Mouse (Mus musculus) MEL (cell line): ENCODE results near the gene Snrpa. TPM values are rescaled to one million over a fixed set of nuclear protein-coding genes. Genes with fewer than 3 reads are reported as not detected.
A peak's percentile ranks its signal among the peaks of the same experiment; 100 is the strongest.

ENCODE experiments used
- DNase-seq: peaks from one replicate; pipeline ENCODE4 v3.0.0; 2011; ENCODE audit warnings: low read depth, low spot score
- H3K27ac ChIP-seq: 2 replicates; pipeline ENCODE4 v1.5.1; 2012; ENCODE audit warnings: low read depth, mild to moderate bottlenecking, control low read depth, low read length, moderate library complexity; ENCODE audit not compliant: control insufficient read depth
- H3K27me3 ChIP-seq, 2 experiments: fragments of 150-350 bp in 1 of 2; sonication (generic) in 1 of 2; 2 replicates each; pipeline ENCODE4 v1.6.1; 2012; ENCODE audit warnings: low read length in 2 of 2, mild to moderate bottlenecking in 2 of 2, improper control_type of control experiment in 1 of 2, moderate library complexity in 1 of 2; ENCODE audit not compliant: insufficient read depth in 2 of 2, control insufficient read depth in 1 of 2
- H3K36me3 ChIP-seq, 2 experiments: 2 replicates each; pipeline ENCODE4 v1.6.1; 2012 to 2014; ENCODE audit warnings: low read length in 2 of 2, improper control_type of control experiment in 1 of 2, inconsistent platforms in 1 of 2, mild to moderate bottlenecking in 1 of 2; ENCODE audit not compliant: insufficient read depth in 2 of 2, control insufficient read depth in 1 of 2
- H3K4me1 ChIP-seq, 2 experiments: fragments of 150-350 bp in 1 of 2; sonication (generic) in 1 of 2; 2 replicates each; pipeline ENCODE4 v1.6.1; 2012; ENCODE audit warnings: low read length in 2 of 2, improper control_type of control experiment in 1 of 2, mild to moderate bottlenecking in 1 of 2; ENCODE audit not compliant: insufficient read depth in 2 of 2, control insufficient read depth in 1 of 2
- H3K4me3 ChIP-seq, 2 experiments: fragments of 150-350 bp in 1 of 2; sonication (generic) in 1 of 2; 2 replicates each; pipeline ENCODE4 v1.5.1; 2012; ENCODE audit warnings: low read depth in 2 of 2, low read length in 2 of 2, mild to moderate bottlenecking in 2 of 2, moderate library complexity in 2 of 2, control low read depth in 1 of 2, improper control_type of control experiment in 1 of 2; ENCODE audit not compliant: control insufficient read depth in 1 of 2, insufficient read depth in 1 of 2
- H3K79me2 ChIP-seq: 2 replicates; pipeline ENCODE4 v1.6.1; 2012; ENCODE audit warnings: mild to moderate bottlenecking, low read length, moderate library complexity; ENCODE audit not compliant: control insufficient read depth, poor library complexity, insufficient read depth
- H3K9ac ChIP-seq: 2 replicates; pipeline ENCODE4 v1.6.1; 2012; ENCODE audit warnings: low read depth, mild to moderate bottlenecking, control low read depth, low read length, moderate library complexity; ENCODE audit not compliant: control insufficient read depth, poor library complexity, severe bottlenecking
- H3K9me3 ChIP-seq: fragments of 150-350 bp; sonication (generic); replicated peaks from 2 replicates; pipeline ENCODE4 v1.6.1; 2012; ENCODE audit warnings: mild to moderate bottlenecking, low read length, improper control_type of control experiment, moderate library complexity; ENCODE audit not compliant: insufficient read depth
- BHLHE40 ChIP-seq: IDR thresholded peaks from 2 replicates; pipeline ENCODE4 v1.6.1; 2012; ENCODE audit warnings: low read depth, mild to moderate bottlenecking, inconsistent platforms, low read length, improper control_type of control experiment, borderline replicate concordance
- CHD2 ChIP-seq: IDR thresholded peaks from 2 replicates; pipeline ENCODE4 v1.6.1; 2011; ENCODE audit warnings: low read length, improper control_type of control experiment
- CTCF ChIP-seq, 3 experiments: IDR thresholded peaks in 2 of 3; conservative IDR thresholded peaks in 1 of 3; 2 replicates each; pipeline ENCODE4 v1.5.1; 2011 to 2012; ENCODE audit warnings: low read length in 3 of 3, low read depth in 2 of 3, mild to moderate bottlenecking in 2 of 3, improper control_type of control experiment in 1 of 3, inconsistent platforms in 1 of 3, mixed read lengths in 1 of 3, moderate library complexity in 1 of 3; ENCODE audit not compliant: control insufficient read depth in 1 of 3, insufficient read depth in 1 of 3, poor library complexity in 1 of 3, severe bottlenecking in 1 of 3
- ELF1 ChIP-seq: IDR thresholded peaks from 2 replicates; pipeline ENCODE4 v1.6.1; 2014; ENCODE audit warnings: low read depth, mild to moderate bottlenecking, inconsistent platforms, low read length, improper control_type of control experiment, moderate library complexity
- GABPA ChIP-seq: IDR thresholded peaks from 2 replicates; pipeline ENCODE4 v1.6.1; 2012; ENCODE audit warnings: low read depth, mild to moderate bottlenecking, inconsistent platforms, low read length, improper control_type of control experiment, moderate library complexity
- GATA1 ChIP-seq: IDR thresholded peaks from 2 replicates; pipeline ENCODE4 v1.6.1; 2011; ENCODE audit warnings: low read depth, low read length, improper control_type of control experiment
- JUND ChIP-seq: IDR thresholded peaks from 2 replicates; pipeline ENCODE4 v1.6.1; 2011; ENCODE audit warnings: low read depth, mild to moderate bottlenecking, improper control_type of control experiment, low read length
- KAT2A ChIP-seq: conservative IDR thresholded peaks from 2 replicates; pipeline ENCODE4 v1.6.1; 2012; ENCODE audit warnings: low read depth, low read length, improper control_type of control experiment, inconsistent platforms
- MAFK ChIP-seq: IDR thresholded peaks from 2 replicates; pipeline ENCODE4 v1.6.1; 2011; ENCODE audit warnings: low read depth, mild to moderate bottlenecking, low read length, improper control_type of control experiment, borderline replicate concordance
- MEF2A ChIP-seq: IDR thresholded peaks from 2 replicates; pipeline ENCODE4 v1.6.1; 2014; ENCODE audit warnings: low read depth, mild to moderate bottlenecking, inconsistent platforms, low read length, improper control_type of control experiment; ENCODE audit not compliant: poor library complexity, insufficient replicate concordance, severe bottlenecking; ENCODE audit errors: extremely low read depth
- NRF1 ChIP-seq: IDR thresholded peaks from 2 replicates; pipeline ENCODE4 v1.6.1; 2014; ENCODE audit warnings: low read depth, mild to moderate bottlenecking, inconsistent platforms, low read length, improper control_type of control experiment, moderate library complexity; ENCODE audit not compliant: poor library complexity, insufficient read depth, severe bottlenecking
- POLR2AphosphoS5 ChIP-seq: IDR thresholded peaks from 2 replicates; pipeline ENCODE4 v1.6.1; 2012; ENCODE audit warnings: low read depth, borderline replicate concordance, mild to moderate bottlenecking, inconsistent platforms, low read length, moderate library complexity, mixed read lengths
- TAL1 ChIP-seq: IDR thresholded peaks from 2 replicates; pipeline ENCODE4 v1.6.1; 2012; ENCODE audit warnings: mild to moderate bottlenecking, inconsistent platforms, low read length, moderate library complexity, mixed read lengths
- TCF12 ChIP-seq: IDR thresholded peaks from 2 replicates; pipeline ENCODE4 v1.6.1; 2014; ENCODE audit warnings: low read depth, mild to moderate bottlenecking, inconsistent platforms, low read length, improper control_type of control experiment, moderate library complexity
- USF2 ChIP-seq, 2 experiments: IDR thresholded peaks; 2 replicates each; pipeline ENCODE4 v1.6.1; 2011 to 2012; ENCODE audit warnings: improper control_type of control experiment in 2 of 2, low read length in 2 of 2, borderline replicate concordance in 1 of 2, inconsistent platforms in 1 of 2, low read depth in 1 of 2, mild to moderate bottlenecking in 1 of 2; ENCODE audit not compliant: insufficient read depth in 1 of 2
- ZC3H11A ChIP-seq: IDR thresholded peaks from 2 replicates; pipeline ENCODE4 v1.6.1; 2012; ENCODE audit warnings: low read depth, mild to moderate bottlenecking, inconsistent platforms, low read length, improper control_type of control experiment
- ZNF384 ChIP-seq: IDR thresholded peaks from 2 replicates; pipeline ENCODE4 v1.6.1; 2012; ENCODE audit warnings: low read depth, mild to moderate bottlenecking, inconsistent platforms, low read length, improper control_type of control experiment
- polyA plus RNA-seq, 2 experiments: library from polyadenylated mRNA; stranded (reverse) in 1 of 2; unstranded in 1 of 2; fragments of >175 nt in 1 of 2; fragments of >200 nt in 1 of 2; gene quantifications; 2 replicates each; pipeline versions ENCODE4 v1.2.1 to v1.2.4; 2012; ENCODE audit warnings: low replicate concordance in 2 of 2, low read depth in 1 of 2; ENCODE audit not compliant: insufficient read length in 2 of 2, insufficient read depth in 1 of 2, missing spikeins in 1 of 2
- total RNA-seq: library from RNA; depleted of rRNA; stranded (reverse); fragments of 300-350 nt; gene quantifications from 2 replicates; pipeline ENCODE4 v1.2.3, GENCODE M21; 2012

Gene Snrpa
- total and polyA plus RNA-seq, 3 experiments, result 128 to 310 TPM; not detected in 1

DNA sequence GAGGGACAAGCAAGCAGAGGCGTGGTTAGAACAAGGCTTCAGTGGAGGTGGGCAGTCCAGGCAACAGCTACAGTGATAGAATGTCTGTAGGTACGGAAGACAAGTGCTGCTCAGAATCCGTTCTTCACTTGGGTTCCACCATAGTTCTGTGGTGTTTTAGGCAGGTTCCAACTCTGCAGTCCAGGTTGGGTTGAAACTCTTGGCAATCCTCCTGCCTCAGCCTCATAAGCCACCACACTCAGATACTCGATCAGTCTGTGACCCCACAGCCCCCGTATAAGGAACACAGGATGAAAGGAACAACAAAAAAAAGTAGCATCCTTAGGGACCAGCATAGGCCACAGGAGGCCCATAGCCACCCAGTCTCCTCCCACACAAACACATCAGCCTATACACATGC lies 3.6 kb downstream of the Snrpa start:
- H3K4me1 ChIP-seq, result peaks cover 6 to 11% of the 10 kb centered on the region in 2 experiments; a peak in 3 of 4 replicates
- no peak overlapping the region for H3K27ac ChIP-seq
- H3K27me3 ChIP-seq, result no peaks in the 10 kb centered on the region
- H3K79me2 ChIP-seq, result peaks cover 29% of the 10 kb centered on the region
- H3K9me3 ChIP-seq, result no peaks in the 10 kb centered on the region
- DNase-seq, result no peak
- TF ChIP-seq BHLHE40, result no peak
- TF ChIP-seq ZC3H11A, result no peak
- no peak for TF ChIP-seq NRF1
- no peak for TF ChIP-seq TAL1
- TF ChIP-seq CHD2, result no peak
- no peak for TF ChIP-seq USF2 (IDR thresholded peaks at IDR 0.05; ENCODE audit: borderline replicate concordance in 1 of 2, insufficient read depth in 1 of 2, low read depth in 1 of 2, low read length in 2 of 2)
- no peak for TF ChIP-seq JUND
- no peak for TF ChIP-seq MAFK
- no peak for TF ChIP-seq MEF2A
- no peak for TF ChIP-seq ELF1
- no peak for TF ChIP-seq KAT2A
- no peak for TF ChIP-seq GATA1
- no peak for TF ChIP-seq GABPA
- TF ChIP-seq TCF12, result no peak
- no peak for TF ChIP-seq POLR2AphosphoS5
- no peak overlapping the region for H3K4me3 ChIP-seq
- peaks cover 16 to 26% of the 10 kb centered on the region in 2 experiments for H3K36me3 ChIP-seq
- H3K9ac ChIP-seq, result no peak overlapping the region

GRCm38 (mm10) chr7:27189271-27189931 lies 6.7 kb downstream of the Snrpa start:
- Histone ChIP-seq H3K27ac (no peak overlapping the region), H3K27me3 (no peaks in the 10 kb centered on the region), H3K9ac (no peak overlapping the region), H3K9me3 (no peaks in the 10 kb centered on the region), H3K4me1 (peaks cover 0 to 1% of the 10 kb centered on the region in 2 experiments; a peak in 2 of 4 replicates), H3K36me3 (peaks cover 6 to 19% of the 10 kb centered on the region in 2 experiments), H3K79me2 (peaks cover 15% of the 10 kb centered on the region), H3K4me3 (no peak overlapping the region)
- TF ChIP-seq ZNF384, result no peak
- TF ChIP-seq CTCF (IDR thresholded peaks at IDR 0.05 in 2 of 3, conservative IDR thresholded peaks at IDR 0.05 in 1 of 3; ENCODE audit: control insufficient read depth in 1 of 3, insufficient read depth in 1 of 3, low read depth in 2 of 3, low read length in 3 of 3, poor library complexity in 1 of 3, severe bottlenecking in 1 of 3), result peak; percentile 28 to 50 (median 44); a peak in 5 of 6 replicates
- peak; percentile 49 for DNase-seq
